Comparison of ENCODE assay signal across 16 mouse cellular contexts in the genomic region with DNA sequence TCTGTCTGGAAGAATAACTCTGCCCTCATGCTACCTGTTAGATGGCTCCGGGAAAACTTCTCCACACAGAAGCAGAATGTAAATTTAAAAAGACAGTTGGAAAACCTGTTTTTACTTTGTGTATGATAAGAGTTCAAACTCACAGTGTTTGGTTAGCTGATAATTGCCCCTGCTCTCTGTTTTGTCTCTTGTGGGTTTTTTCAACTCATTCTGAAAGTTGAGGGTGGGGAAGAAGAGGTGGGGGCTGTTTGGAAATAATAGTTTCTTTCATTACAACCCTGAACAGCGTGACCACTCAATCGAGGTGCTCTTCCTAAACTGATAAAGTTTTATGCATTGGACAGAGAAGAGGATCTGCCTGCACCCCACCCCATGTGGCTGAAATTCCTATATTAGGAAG.
"Had no signal": no experiment of that assay in that cellular context is flagged by ENCODE, and none has a peak within 500 bp of the region (broad histone marks: within the 10 kb centered on the region; RNA-seq: fewer than 3 reads in every experiment).

No protein-coding gene starts in this region.

- H3K4me2 ChIP-seq: neural tube, embryonic 13.5 days; neural tube, embryonic 15.5 days; stomach, embryonic 15.5 days had no signal

- DNase-seq: retina, postnatal 1 day; right cerebral cortex, adult 18-20 months; right cerebral cortex, postnatal 14 days; right cerebral cortex, postnatal 25 days; right cerebral cortex, postnatal 4 days; spleen, adult 18-20 months; thymus, adult 18-20 months; thymus, adult 2 months; thymus, postnatal 14 days; thymus, postnatal 25 days; thymus, postnatal 36 days; thymus, postnatal 4 days had no signal

- H3K27ac ChIP-seq: neural tube, embryonic 13.5 days; neural tube, embryonic 15.5 days; stomach, embryonic 15.5 days; stomach, postnatal 0 days had no signal

- H3K9me3 ChIP-seq: neural tube, embryonic 13.5 days; neural tube, embryonic 15.5 days; stomach, embryonic 15.5 days had no signal

- H3K36me3 ChIP-seq: neural tube, embryonic 13.5 days; neural tube, embryonic 15.5 days; stomach, embryonic 15.5 days had no signal

- H3K4me1 ChIP-seq: neural tube, embryonic 13.5 days; neural tube, embryonic 15.5 days; stomach, embryonic 15.5 days had no signal

- H3K27me3 ChIP-seq: neural tube, embryonic 13.5 days; neural tube, embryonic 15.5 days; stomach, embryonic 15.5 days had no signal

- H3K4me3 ChIP-seq: neural tube, embryonic 13.5 days; neural tube, embryonic 15.5 days; stomach, embryonic 15.5 days had no signal

- H3K9ac ChIP-seq: neural tube, embryonic 13.5 days; neural tube, embryonic 15.5 days; stomach, embryonic 15.5 days had no signal
